Mouse (Mus musculus): ENCODE measurements around the gene Chchd1. TPM values are rescaled to one million over a fixed set of nuclear protein-coding genes. Genes with fewer than 3 reads are reported as not detected.

Chchd1 gene
- polyA plus RNA-seq (2015; fragmentation: Nextera tagmentation; extraction: Ambion mirVana): 156 and 181 TPM in 2 replicates

DNA sequence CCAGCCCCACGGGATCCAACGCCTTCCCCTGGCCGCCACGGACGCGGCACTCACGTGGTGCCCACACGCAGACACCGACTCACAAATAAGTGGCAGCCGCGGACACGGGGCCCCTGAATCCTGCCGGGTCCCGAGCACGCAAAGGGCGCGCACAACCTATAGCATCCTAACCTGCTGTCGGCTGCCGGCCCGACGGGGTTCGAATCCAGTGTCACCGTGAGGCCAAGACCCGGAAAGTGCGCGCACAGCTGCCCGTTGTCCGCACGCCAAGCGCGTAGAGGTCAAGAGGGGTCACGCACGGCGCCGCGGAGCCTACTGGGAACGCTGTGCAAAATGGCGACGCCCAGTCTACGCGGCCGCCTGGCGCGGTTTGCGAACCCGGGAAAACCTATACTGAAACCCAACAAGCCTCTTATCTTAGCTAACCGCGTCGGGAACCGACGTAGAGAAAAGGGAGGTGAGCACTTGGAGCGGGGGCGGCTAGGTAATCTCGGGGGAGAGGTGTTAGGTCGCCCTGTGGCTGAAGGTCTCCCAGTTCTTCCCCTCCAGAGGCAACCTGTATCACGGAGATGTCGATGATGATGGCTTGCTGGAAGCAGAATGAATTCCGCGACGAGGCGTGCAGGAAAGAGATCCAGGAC is at the start of gene Chchd1:
Gene Chchd1, plus strand, starts transcription at position 266 of the 641 bp plus-strand sequence.

DNA sequence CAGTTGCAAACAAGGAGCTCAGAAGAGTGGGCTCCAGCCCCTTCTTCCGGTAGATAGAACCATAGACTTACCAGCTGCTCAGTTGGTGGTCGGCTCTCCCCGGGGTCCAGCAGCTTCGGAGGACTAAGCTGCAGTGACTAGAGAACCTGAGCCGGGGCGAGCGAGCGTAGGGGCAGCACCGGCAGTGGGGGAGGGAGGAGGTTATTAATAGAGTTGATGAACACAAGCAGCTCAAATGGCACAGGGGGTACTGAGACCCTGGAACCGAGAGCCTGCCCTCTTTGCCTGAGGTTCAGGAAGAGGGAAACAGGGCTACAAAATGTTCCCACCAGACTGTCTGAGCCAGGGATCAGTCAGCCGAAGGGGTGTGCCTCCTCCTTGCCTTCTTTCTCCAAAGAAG is 46.4 kb upstream of the Chchd1 start, which contains the start of gene Myoz1:
Gene Myoz1, minus strand, starts transcription at position 180 of the 400 bp plus-strand sequence.

DNA sequence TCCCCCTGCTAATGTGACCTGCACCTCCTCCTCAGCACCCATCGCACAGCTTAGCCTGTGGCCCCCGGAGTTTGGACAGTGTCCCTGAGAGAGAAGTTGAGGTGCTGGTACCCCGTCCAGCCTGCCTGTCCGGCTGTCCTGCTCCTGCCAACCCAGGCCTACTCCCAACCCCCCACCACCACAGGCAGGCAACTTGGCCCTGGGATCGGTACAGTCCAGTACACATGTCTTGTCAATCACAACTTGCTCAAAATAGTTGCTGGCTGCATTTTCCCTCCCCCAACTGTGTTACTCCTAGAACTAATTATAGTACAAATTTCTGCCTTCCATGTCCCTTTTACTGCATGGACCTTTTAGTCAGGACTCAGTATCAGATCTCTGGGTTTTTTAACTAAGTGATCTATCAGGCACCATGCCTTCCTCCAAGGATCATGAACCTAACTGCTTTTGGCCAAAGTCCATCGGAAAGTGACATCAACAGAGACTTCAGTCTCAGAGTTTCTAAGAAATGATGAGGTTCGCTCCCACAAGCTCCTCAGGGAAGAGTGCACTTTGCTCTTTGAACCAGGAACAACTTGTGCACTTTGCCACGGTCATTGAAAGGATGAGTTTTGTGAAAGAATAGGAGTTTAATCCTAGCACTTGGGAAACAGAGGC is 34.5 kb upstream of the Chchd1 start, which contains the start of gene Synpo2l:
Gene Synpo2l, minus strand, starts transcription at position 201 of the 657 bp plus-strand sequence.

DNA sequence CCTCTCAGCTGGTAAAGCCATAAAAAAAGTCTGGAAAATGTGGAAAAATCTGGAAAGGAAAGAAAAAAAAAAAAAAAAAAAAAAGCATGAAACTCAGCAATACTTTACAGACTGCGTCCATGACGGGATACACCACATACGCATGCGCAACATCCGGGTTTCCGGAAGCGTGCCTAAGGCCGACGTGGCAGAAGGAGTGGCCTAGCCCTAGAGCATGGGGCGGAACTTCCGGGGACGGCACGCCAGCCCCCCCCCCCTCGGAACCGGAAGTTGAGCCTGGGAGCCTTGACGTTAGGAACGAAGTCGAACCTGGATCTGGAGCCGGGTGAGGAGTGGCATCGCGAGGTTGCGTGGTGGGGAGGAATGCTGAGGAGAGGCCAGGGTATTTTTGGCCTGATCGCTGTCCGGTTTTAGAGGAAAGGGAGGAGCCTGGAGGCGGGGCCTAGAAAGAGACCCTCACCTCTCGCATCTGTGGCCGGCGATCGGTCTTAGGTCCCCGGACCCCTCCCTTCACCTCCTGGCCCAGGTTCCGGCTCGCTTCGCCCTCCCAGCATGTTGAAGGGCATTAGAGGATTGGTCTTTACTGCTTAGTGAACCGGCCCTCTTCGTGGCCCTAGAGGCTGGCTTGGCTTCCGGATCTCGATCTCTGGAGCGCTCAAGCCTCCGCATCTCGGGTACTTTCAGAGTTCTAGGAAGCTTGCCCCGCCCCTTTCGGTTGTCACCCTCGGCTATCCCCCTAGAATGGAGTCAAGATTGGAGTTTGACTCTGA is 28.6 kb upstream of the Chchd1 start, which contains the start of gene Sec24c:
Gene Sec24c, plus strand, starts transcription at position 245 of the 770 bp plus-strand sequence.

DNA sequence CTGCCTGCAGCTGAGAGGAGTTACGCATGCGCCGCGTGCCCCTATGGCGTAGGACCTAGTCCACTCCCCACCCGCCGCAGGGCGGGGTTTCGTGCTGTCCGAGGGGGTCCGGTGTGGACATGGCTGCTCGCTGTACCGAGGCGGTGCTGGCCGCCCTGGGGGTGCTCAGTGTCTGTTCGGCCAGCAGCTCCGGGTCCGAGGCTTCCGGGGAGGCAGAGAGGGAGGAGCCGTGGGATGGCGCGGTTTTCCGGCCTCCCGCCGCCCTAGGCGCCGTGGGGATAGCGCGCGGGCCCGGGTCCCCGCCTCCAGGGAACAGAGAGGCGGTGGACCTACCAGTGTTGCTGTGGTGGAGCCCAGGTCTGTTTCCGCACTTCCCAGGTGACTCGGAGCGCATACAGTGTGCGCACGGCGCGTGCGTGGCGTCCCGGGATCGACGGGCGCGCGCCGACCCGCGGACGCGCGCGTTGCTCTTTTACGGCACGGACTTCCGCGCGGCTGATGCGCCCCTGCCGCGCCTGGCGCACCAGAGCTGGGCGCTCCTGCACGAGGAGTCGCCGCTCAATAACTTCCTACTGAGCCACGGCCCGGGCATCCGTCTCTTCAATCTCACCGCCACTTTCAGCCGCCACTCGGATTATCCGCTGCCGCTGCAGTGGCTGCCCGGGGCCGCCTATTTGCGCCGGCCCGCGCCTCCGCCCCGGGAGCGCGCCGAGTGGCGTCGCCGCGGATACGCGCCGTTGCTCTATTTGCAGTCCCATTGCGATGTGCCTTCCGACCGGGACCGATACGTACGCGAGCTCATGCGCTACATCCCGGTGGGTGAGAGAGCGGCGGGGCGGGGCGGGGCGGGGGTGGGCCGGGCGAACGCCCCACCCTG is 7.7 kb upstream of the Chchd1 start, which contains the start of gene Fut11:
Gene Fut11, plus strand, starts transcription at position 85 of the 877 bp plus-strand sequence.

DNA sequence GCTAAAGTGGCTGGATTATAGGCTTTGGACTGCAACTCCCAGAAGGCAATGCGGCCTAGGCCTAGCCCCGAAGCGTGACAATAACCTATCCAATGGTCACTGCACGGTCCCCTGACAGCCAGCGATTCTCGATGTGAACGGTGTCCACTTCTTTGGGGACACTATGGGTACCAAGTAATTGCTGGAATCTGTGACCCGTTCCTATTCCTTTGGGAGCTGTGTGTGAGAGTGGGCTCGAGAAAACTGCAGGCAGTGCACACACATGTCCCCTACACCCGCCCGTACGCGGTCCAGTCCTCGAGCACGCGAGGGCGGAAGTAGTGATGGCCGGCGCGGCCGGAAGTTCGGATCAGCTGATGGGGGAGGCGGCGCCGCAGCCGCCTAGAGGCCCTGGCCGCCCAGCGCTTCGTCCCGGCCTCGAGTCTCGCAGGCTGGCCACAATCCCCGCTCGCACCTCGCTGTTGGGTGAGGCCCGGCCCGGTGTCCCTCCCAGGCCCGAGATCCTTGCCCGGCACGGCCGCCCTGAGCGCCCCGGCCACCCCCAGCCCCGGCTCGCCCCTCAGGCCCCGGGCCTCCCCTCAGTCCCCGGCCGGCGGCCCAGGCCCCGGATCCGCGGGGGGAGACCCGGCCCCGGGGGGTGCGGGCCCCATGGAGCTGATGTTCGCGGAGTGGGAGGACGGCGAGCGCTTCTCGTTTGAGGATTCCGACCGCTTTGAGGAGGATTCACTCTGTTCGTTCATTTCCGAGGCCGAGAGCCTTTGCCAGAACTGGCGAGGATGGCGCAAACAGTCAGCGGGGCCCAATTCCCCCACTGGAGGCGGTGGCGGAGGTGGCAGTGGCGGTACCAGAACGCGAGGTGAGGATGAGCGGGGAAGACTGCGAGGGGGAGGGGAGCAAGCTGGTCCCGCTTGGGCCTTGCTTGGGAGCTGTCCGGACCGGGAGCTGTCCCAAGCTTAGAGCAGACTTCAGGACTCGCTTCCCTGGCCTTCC is 4.7 kb downstream of the Chchd1 start, which contains the start of gene Zswim8:
Gene Zswim8, plus strand, starts transcription at position 352 of the 990 bp plus-strand sequence.

DNA sequence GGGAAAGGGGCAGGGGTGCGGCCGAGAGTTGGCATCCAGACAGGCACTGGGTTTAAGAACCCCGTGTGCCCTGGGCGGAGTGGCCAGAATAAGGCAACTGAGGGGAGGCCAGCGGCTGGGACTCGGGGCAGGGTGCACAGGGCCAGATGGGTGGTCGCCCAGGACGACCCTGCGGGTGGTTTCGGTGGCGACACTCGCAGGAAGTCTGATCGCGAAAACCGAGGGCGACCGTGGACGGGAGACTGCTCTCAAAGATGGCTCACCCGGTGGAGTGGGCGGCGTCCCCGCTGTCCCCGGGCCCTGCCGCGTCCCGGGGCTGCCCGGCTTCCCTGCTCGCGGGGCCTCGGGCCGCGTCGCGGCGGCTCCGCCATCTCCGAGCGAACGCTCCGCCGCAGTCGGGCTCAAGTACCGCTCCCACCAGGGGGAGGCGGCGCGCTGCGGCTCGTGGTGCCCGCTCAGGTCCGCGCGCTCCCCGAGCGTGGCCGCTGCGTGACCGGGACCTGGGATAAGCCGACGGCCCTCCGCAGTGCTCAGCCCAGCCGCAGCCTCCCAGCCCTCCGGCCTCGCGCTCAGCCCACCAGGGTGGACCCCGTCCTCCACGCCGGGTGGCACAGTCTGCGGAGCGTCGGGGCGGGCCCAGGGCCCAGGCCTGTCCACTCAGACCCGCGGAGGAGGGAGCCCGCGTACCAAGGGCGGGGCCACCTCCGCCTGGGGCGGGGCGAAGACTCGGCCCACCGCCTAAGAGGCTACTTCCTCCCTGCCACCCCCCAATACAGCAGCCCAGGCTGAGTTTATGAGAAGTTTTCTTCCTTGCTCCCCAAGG is 31.4 kb downstream of the Chchd1 start, which contains the start of gene Ndst2:
Gene Ndst2, minus strand, starts transcription at position 611 of the 823 bp plus-strand sequence.

Small RNA genes lying within 50 kb of the gene (microRNA-seq; reads per million reads assigned to microRNA genes)
- not detected for gene Mir6946

Other genes with a start within 250 kb of the Chchd1 start
- gene Anxa7, start 222.9 kb upstream of the Chchd1 start, polyA plus RNA-seq (2015; fragmentation: Nextera tagmentation; extraction: Ambion mirVana): 51.5 and 56.1 TPM in 2 replicates
- gene Mss51, start 206.1 kb upstream of the Chchd1 start, polyA plus RNA-seq (2015; fragmentation: Nextera tagmentation; extraction: Ambion mirVana): 0.13 and 0.19 TPM in 2 replicates
- 27.5 and 33.6 TPM in 2 replicates for gene Ppp3cb, start 156.4 kb upstream of the Chchd1 start, polyA plus RNA-seq (2015; fragmentation: Nextera tagmentation; extraction: Ambion mirVana)
- gene Usp54, start 61.9 kb upstream of the Chchd1 start, polyA plus RNA-seq (2015; fragmentation: Nextera tagmentation; extraction: Ambion mirVana): 2.2 and 2.9 TPM in 2 replicates
- 0.39 and 0.48 TPM in 2 replicates for gene Myoz1, start 46.5 kb upstream of the Chchd1 start, polyA plus RNA-seq (2015; fragmentation: Nextera tagmentation; extraction: Ambion mirVana)
- gene Synpo2l, start 34.7 kb upstream of the Chchd1 start, polyA plus RNA-seq (2015; fragmentation: Nextera tagmentation; extraction: Ambion mirVana): 0.10 and 0.13 TPM in 2 replicates
- gene Sec24c, start 28.7 kb upstream of the Chchd1 start, polyA plus RNA-seq (2015; fragmentation: Nextera tagmentation; extraction: Ambion mirVana): 43.1 and 43.9 TPM in 2 replicates
- 19.0 and 21.6 TPM in 2 replicates for gene Fut11, start 8.0 kb upstream of the Chchd1 start, polyA plus RNA-seq (2015; fragmentation: Nextera tagmentation; extraction: Ambion mirVana)
- gene Zswim8, start 4.5 kb downstream of the Chchd1 start, polyA plus RNA-seq (2015; fragmentation: Nextera tagmentation; extraction: Ambion mirVana): 18.9 and 19.7 TPM in 2 replicates
- 13.5 and 14.0 TPM in 2 replicates for gene Ndst2, start 31.6 kb downstream of the Chchd1 start, polyA plus RNA-seq (2015; fragmentation: Nextera tagmentation; extraction: Ambion mirVana)
- 246 and 275 TPM in 2 replicates for gene Camk2g, start 91.1 kb downstream of the Chchd1 start, polyA plus RNA-seq (2015; fragmentation: Nextera tagmentation; extraction: Ambion mirVana)
- 8.3 and 9.8 TPM in 2 replicates for gene Plau, start 133.7 kb downstream of the Chchd1 start, polyA plus RNA-seq (2015; fragmentation: Nextera tagmentation; extraction: Ambion mirVana)
- 305 and 406 TPM in 2 replicates for gene Vcl, start 226.4 kb downstream of the Chchd1 start, polyA plus RNA-seq (2015; fragmentation: Nextera tagmentation; extraction: Ambion mirVana)